Mouse (Mus musculus) monocyte, adult 5-6 weeks (primary cell): ENCODE results near the gene Lrrc2. TPM values are rescaled to one million over a fixed set of nuclear protein-coding genes. Genes with fewer than 3 reads are reported as not detected.

Experiments used
- ATAC-seq: fragments of 153-309, 156-312 bp; replicated peaks from 2 replicates; pipeline ENCODE4 v1.8.0; 2017; ENCODE audit warnings: mild to moderate bottlenecking; ENCODE audit not compliant: low TSS enrichment, insufficient number of reproducible peaks, severe bottlenecking, poor library complexity, low FRiP score
- total RNA-seq: library from RNA; stranded (forward); fragments of 200-1000, 200-491, 200-594 nt; gene quantifications from 3 replicates; pipeline ENCODE4 v1.2.3, GENCODE M21; 2017

The Lrrc2 gene
- total RNA-seq, 1 experiment from 2014 or later = not detected

DNA sequence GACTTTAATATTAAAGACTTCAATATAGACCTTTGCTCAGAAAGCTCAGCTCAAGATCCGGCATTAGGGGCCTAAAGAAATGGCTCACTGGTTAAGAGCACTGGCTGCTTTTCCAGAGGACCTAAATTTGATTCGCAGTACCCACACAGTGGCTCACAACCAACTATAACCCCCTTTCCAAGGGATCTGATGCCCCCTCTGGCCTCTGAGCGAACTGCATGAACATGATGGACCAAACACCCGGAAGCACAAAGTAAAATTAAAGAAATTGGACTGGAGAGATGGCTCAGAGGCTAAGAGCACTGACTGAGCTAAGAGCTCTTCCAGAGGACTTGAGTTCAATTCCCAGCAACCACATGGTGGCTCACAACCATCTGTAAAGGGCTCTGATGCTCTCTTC, 64.3 kb downstream of the Lrrc2 start:
- no peak for ATAC-seq

DNA sequence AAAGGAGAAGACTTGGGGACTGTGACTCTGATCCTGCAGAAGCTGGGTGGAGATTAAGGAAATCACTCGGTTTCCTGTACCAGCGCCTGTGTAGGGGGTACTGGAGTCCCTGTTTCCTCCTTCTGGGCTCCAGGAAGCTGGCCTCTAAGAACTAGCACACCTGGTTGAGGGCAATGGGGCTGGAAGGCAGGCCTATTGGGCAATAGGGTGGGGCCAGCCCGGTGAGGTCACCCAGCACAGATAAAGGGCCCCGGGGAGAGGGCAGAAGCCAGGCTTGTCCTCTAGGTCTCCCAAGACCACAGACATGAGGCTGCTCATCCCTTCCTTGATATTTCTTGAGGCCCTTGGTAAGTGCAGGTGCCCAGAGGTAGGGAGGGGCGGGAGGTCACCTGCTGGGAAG, 67.7 kb downstream of the Lrrc2 start, which contains the start of gene Ltf:
Ltf (plus strand) TSS at position 250 of the 400 bp plus-strand sequence.
- no peak for ATAC-seq

DNA sequence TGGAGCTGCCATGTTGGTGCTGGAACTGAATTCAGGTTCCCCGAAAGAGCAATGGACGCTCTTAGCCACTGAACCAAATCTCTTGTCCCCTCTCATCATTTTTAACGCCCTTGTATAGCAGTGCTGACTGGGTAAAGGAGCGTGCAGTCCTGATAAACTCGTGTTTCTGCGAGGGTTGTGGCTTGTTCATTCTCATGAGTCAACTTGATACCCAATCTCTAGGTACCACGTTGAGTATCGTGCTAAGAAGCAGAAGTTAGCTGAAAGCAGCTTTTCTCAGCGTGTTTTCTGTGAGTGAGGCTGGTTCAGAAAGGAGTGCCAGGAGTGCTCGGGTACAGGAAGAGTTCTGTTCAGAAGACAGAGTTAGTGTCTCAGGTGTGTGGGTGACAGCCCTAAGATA, 75.4 kb downstream of the Lrrc2 start:
- ATAC-seq = no peak

Other genes with a start within 250 kb of the Lrrc2 start
- gene Myl3, start 209.7 kb upstream of the Lrrc2 start, total RNA-seq = 0.49 TPM in 1 of 3 replicates, not detected in the others
- 1.1 TPM in 1 of 3 replicates, not detected in the others for gene Pth1r, start 204.4 kb upstream of the Lrrc2 start, total RNA-seq
- not detected in 3 replicates for gene Prss42, start 153.4 kb upstream of the Lrrc2 start, total RNA-seq
- not detected in 3 replicates for gene Prss44, start 137.6 kb upstream of the Lrrc2 start, total RNA-seq
- gene Prss43, start 124.9 kb upstream of the Lrrc2 start, total RNA-seq = not detected in 3 replicates
- not detected in 3 replicates for gene Prss45, start 117.0 kb upstream of the Lrrc2 start, total RNA-seq
- not detected in 3 replicates for gene Prss46, start 107.0 kb upstream of the Lrrc2 start, total RNA-seq
- not detected in 3 replicates for gene Prss50, start 93.6 kb upstream of the Lrrc2 start, total RNA-seq
- gene Als2cl, start 71.7 kb upstream of the Lrrc2 start, total RNA-seq = 0.43 to 0.97 TPM (median 0.86 TPM) in 3 replicates
- 0.19 TPM in 1 of 3 replicates, not detected in the others for gene Tmie, start 71.4 kb upstream of the Lrrc2 start, total RNA-seq
- gene Fam240a, start 34.7 kb upstream of the Lrrc2 start, total RNA-seq = not detected in 3 replicates
- gene Tdgf1, start 5.4 kb upstream of the Lrrc2 start, total RNA-seq = not detected in 3 replicates
- not detected in 3 replicates for gene Rtp3, start 39.0 kb downstream of the Lrrc2 start, total RNA-seq
- gene Ltf, start 67.7 kb downstream of the Lrrc2 start, total RNA-seq = 0.39 to 1.6 TPM in 2 of 3 replicates, not detected in the other
- gene Ccrl2, start 106.0 kb downstream of the Lrrc2 start, total RNA-seq = 45.5 to 87.2 TPM (median 46.4 TPM) in 3 replicates
- 154 to 232 TPM (median 168 TPM) in 3 replicates for gene Lrrfip2, start 166.0 kb downstream of the Lrrc2 start, total RNA-seq